Mouse (Mus musculus) layer of hippocampus, adult 6 months (tissue): ENCODE measurements around the gene Tfb1m. TPM values are rescaled to one million over a fixed set of nuclear protein-coding genes. Genes with fewer than 3 reads are reported as not detected.

Source experiments
- long read RNA-seq, 2 experiments: library from polyadenylated mRNA; unstranded; transcript quantifications; one replicate each; pipeline ENCODE4 v2.0.0; 2019 to 2020
- polyA plus RNA-seq: library from polyadenylated mRNA; unstranded; fragments of <200 nt; fragmentation: Nextera tagmentation; gene quantifications from 2 replicates; pipeline ENCODE4 v1.2.3, GENCODE M21; 2021

Gene Tfb1m
- 5.5 and 6.8 TPM in 2 replicates for polyA plus RNA-seq
- long read RNA-seq, experiment 1, transcript Tfb1m-201 (7 exons, 1,402 nt): major isoform, 8 of 9 reads
- long read RNA-seq, experiment 1, partial matches to known transcripts: 0 of 9 reads
- long read RNA-seq, experiment 1, other reads (novel, unspliced or antisense): 1 of 9 reads
- long read RNA-seq, experiment 2, transcript Tfb1m-201 (7 exons, 1,402 nt): major isoform, 14 of 16 reads
- long read RNA-seq, experiment 2, partial matches to known transcripts: 0 of 16 reads
- long read RNA-seq, experiment 2, other reads (novel, unspliced or antisense): 2 of 16 reads

DNA sequence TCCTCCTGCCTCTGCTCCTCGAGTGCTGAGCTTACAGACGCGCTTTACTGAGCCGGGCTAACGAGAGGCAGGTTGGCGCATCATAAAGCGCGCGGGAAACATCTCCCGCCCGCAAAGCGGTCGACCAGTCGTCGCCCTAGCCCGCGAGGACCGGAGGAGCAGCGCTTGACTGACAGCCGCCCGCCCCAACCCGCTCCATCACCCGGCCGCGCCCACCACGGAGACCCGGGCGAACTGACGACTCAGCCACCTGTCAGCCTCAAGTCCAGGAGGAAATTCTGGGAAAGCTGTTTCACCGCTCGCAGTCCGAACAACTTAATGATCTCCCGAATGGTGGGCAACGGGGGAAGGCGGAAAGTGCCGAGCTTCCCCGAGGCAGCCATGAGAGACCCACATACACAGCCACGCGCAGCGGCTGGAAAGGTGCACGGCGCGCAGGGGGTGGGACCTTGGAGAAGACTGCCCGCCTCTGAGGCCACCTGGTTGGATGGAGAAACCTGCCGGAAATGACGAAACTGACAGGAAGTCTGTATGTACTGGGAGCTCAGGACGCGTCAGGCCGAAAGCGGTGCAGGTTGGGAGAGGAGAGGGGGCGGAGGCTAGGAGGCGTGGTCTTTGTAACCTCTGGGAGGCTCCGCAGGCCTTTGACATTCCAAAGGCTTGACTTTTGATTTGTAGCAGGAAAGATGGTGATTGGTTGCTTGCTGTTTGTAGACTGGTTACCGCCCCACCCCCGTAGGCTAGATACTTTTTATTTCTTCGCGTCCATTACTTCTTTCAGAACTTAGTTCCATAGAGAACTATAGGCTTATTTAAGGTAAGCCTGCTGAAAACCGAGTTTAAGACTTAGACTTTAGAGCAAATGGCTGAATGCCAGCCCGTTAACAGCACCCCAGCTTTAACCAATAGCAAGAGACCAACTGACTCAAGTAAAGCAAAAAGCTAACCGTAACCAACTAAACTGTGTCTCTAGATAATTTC is at the start of gene Tfb1m:
Gene Tfb1m, minus strand, starts transcription at position 451 of the 981 bp plus-strand sequence.

DNA sequence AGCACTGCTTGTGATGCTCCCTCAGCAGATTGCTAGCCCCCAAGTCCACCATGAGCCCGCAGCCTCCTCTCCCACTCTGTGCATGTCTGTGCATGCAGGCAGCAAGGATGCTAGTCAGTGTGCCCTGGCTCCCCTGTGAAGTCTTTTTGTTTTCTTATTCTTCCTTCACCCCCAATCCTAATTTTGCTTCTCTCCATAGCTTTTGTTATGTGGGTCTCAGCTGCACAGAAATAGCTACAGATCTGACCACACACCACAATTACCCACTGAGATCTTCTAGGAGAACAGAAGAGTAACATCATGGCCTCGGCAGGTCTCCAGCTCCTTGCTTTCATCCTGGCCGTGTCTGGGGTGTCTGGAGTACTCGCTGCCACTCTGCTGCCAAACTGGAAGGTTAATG is 25.3 kb downstream of the Tfb1m start, which contains the start of gene Cldn20:
Gene Cldn20, plus strand, starts transcription at position 301 of the 400 bp plus-strand sequence.

Other genes with a start within 250 kb of the Tfb1m start
- gene Tiam2, start 231.2 kb downstream of the Tfb1m start, polyA plus RNA-seq: 11.5 and 13.6 TPM in 2 replicates
- not detected in 2 replicates for gene Cldn20, start 25.2 kb downstream of the Tfb1m start, polyA plus RNA-seq
- gene Nox3, start 138.5 kb upstream of the Tfb1m start, polyA plus RNA-seq: not detected in 2 replicates